Mouse (Mus musculus) gastrocnemius, postnatal 4 days (tissue): ENCODE data around the gene Tom1l1. TPM values are rescaled to one million over a fixed set of nuclear protein-coding genes. Genes with fewer than 3 reads are reported as not detected.

Experiments
- DNase-seq, 2 experiments: peaks; one replicate each; pipeline ENCODE4 v3.0.0; 2021 to 2022; ENCODE audit warnings: low spot score in 2 of 2, mixed read lengths in 2 of 2
- total RNA-seq, 2 experiments: library from RNA; stranded (reverse); gene quantifications; 2 replicates each; pipeline ENCODE4 v1.2.3; 2021

The Tom1l1 gene
- total RNA-seq, 2 experiments from 2014 or later: 13.9 to 14.8 TPM

DNA sequence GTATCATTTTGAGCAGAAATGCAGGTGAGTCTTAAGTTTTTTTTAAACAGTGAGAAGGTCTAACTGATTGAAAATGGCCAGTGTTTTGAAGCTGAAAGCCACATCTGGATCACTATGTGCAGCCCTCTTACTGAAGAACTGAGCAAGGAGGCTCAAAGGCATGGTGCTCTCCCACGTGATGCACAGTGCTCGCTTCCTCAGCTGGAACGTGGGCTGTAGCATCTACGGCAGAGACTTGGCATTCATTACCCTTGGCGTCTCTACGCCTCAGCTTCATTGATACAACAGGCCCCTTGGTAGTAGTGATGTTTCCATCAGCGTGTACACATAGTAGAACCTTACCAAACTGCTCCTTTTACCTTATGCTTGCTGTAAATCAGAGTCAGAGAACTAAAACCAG is 65.7 kb downstream of the Tom1l1 start:
- DNase-seq: no peak

DNA sequence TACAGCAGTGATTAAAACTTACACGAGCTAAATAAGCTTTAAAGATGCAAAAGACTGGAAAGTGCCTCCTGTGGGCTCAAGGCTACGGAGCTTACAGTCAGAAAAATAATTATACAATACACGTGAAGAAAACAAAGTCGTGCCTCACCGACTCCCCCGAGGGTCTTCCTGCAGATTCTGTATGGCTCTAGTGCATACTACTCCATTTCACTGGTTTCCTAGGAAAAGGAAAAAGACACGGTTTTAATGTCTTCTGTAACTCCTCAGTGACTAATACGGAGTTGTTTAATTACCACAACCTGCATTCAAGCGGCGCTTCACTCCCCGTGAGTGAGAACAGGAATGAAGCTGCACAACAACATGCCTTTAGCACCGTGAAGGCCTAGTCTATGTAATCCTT is 66.1 kb downstream of the Tom1l1 start:
- DNase-seq: no peak

DNA sequence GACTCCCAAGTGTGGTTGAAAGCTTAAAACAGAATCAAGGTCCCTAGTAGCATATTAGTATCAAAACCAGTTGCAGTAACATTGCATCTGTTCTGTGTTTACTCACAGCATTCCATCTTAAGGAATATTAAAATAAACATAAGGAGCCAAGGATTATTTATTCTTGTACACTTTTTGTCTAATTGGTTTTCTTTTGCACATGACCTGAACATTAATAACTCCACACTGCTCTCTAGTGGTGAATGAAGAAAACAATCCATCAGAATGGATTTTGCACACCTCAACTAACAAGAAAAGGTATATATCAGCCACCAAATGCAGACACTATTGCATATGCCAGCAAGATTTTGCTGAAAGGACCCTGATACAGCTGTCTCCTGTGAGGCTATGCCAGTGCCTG is 71.7 kb downstream of the Tom1l1 start:
- no peak for DNase-seq

DNA sequence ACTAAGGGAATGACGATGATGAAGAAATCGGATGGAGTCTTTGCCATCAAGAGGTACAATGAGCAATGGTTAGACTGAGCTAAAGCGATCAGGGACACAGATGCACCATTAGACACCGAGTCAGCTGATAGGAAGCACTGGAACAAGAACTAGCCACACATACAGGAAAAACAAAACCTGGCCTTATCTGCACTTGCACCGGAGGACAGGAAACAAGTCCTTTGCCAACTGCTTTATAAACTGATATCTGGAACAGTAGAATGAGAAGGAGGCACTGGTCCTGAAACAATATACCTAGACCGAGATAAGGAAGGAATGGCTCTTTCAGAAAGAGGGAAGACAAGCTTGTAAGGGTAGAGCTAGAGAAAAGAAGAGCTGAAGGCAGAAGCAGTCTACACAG is 73.4 kb downstream of the Tom1l1 start:
- DNase-seq: no peak

DNA sequence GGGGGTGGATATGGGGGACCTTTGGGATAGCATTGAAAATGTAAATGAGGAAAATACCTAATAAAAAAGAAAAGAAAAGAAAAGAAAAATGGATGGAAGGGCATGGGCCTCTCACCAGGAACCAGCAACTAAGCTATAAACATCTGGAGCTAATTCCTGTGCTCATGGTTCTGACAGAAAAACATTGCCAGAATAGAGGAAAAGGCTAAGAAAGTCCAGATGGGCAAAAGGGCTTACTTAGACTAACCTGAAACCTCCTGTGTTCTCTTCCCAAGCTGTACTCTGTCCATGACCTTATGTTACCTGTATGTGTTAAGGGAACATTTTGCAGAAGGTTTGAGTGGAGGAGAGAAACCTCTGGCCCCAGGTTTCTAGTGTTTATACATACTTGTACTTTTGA is 76.0 kb downstream of the Tom1l1 start:
- DNase-seq: no peak

DNA sequence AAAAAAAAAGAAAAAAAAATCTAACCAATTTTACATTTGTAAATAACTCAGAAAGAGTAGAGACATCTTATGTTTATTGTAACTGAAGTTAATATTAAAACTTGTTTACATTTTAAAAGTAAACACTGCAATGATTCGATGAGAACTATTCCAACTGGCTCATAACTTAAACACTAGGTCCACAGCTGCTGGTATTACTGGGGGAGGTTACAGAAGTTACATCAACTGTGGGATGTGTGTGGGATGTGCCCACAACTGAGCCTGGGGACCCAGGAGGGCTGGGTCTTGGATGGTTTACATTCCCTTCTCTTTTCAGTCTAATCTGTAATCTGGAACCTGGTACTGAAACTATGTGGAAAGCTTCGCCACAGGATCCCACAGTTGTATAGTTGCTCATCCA is 85.1 kb downstream of the Tom1l1 start:
- no peak for DNase-seq

DNA sequence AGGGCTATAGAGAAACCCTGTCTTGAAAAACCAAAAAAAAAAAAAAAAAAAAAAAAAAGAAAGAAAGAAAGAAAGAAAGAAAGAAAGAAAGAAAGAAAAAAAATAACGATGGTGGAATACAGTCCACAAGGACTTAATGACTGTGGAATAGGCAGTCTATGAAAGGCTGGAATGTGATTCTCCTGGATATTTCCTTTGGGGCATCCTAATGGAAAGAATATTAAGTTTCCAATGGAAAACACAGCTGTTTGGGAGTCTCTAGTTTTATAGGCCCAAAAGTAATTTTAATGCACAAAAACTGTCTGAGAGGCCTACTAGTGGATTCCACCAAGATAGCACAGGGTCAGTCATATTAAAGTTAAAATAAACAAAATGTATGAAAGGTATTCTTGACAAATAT is 92.3 kb downstream of the Tom1l1 start:
- no peak for DNase-seq

Other genes with a start within 250 kb of the Tom1l1 start
- gene Stxbp4, start 50.3 kb downstream of the Tom1l1 start, total RNA-seq: 10 to 100 TPM in 1 of 2 experiments, 1 to 10 TPM in 1; 9.7 to 12.3 TPM
- gene Cox11, start 50.2 kb downstream of the Tom1l1 start, total RNA-seq: 10 to 100 TPM; 17.7 to 19.6 TPM